Mouse (Mus musculus): ENCODE measurements at regions not wholly inside any gene's neighbourhood (a gene's known extent, or its start where the extent isn't known, plus 50 kb on each side); places are given as distances from the start of the nearest gene placed in this dataset.

- no peak for TF ChIP-seq CTCF (IDR thresholded peaks at IDR 0.05 in 2 of 3, conservative IDR thresholded peaks at IDR 0.05 in 1 of 3; ENCODE audit: control insufficient read depth in 1 of 3, insufficient read depth in 1 of 3, low read depth in 2 of 3, low read length in 3 of 3, poor library complexity in 1 of 3, severe bottlenecking in 1 of 3)
- no peak for TF ChIP-seq POLR2A (IDR thresholded peaks at IDR 0.05; ENCODE audit: control insufficient read depth in 1 of 2, insufficient read depth in 1 of 2, low read depth in 1 of 2, low read length in 2 of 2, poor library complexity in 1 of 2)
- no peak for TF ChIP-seq MEF2A (IDR thresholded peaks at IDR 0.05; ENCODE audit: extremely low read depth, insufficient replicate concordance, low read depth, low read length, poor library complexity, severe bottlenecking)
- no peak for TF ChIP-seq ZKSCAN1 (IDR thresholded peaks at IDR 0.05; ENCODE audit: low read depth, low read length)
- no peak for TF ChIP-seq GATA1 (IDR thresholded peaks at IDR 0.05; ENCODE audit: low read depth, low read length)
- no peak for TF ChIP-seq ZMIZ1 (IDR thresholded peaks at IDR 0.05; ENCODE audit: low read depth, low read length)
- no peak for TF ChIP-seq USF1 (IDR thresholded peaks at IDR 0.05; ENCODE audit: low read depth, low read length)
Measured at GRCm38 (mm10) chr14:96697086-96697485, 178.2 kb upstream of the Klhl1 start.

All from MEL (cell line).